Mouse (Mus musculus): ENCODE data around the gene Iscu.

The Iscu gene

DNA sequence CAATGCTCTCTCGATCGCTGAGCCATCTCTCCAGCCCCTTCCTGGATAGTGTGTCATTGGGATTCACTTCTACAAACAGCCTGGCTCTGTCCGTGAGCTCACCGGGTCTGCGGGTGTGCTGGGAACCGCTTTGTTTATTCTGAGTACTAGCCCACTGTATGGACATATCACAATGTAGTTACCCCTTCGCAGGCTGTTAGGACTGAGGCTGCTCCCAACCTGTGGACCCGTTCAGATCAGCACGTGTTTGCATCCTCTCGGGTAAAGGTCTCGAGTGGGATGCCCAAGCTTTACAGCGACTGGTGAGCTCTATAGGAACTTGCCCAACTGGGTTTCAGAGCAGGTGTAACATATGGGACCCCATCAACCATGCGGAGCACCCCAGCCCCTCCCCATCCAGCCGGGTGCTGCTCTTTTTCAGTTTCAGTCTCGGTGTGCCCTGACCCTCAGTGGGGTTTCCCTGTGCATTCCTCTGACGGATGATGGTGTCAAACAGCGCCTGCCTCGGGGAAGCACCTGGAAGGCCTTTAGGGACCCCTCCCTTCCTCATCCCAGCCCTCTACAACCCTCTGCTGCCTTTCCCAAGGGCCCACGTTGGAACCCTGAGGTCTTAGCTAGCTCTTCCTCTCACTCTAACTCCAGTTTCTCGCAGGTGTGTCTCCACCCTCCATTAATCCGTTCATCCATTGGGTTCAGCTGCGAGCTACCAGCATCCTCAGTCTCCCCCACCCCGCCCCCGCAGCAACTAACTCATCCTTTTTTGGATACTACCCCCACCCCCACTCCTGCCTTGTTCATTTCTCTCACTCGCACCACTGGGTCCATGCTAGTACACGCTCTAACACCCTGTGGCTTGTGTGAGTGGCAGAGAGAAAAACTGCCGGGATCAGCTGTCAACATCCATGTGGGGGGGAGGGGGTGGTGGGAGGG, 41.8 kb downstream of the Iscu start:
- no peak for DNase-seq (ENCODE audit: low spot score)

- no peak for DNase-seq (ENCODE audit: low spot score)
Observed at GRCm38 (mm10) chr5:113815041-113815389, 42.5 kb downstream of the Iscu start.

DNA sequence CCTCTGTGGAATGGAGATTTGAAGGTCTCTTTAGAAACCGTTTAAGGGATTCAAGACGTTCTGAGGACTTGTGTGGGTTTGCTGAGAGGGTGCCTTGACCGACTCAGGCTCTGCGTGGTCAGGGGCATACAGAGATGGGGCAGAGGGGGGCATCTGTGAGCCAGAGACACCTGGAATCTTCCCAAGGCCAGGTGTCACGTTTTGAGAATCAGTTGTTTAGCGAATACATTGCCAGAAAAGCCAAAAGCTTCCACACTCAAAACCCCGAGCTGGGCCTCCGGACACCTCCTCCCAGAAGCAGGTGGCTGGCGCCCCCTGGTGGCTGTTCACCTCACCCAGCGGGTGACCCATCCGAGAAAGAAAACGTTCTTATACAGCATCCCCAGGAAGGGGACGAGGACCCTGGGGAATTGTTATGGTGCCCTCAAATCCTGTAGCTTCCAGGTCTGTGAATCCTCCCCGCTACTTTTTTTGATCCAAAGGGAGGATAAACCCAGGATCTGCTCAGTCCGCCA, 43.1 kb downstream of the Iscu start:
- peak; percentile 83 for DNase-seq (ENCODE audit: low spot score)

DNA sequence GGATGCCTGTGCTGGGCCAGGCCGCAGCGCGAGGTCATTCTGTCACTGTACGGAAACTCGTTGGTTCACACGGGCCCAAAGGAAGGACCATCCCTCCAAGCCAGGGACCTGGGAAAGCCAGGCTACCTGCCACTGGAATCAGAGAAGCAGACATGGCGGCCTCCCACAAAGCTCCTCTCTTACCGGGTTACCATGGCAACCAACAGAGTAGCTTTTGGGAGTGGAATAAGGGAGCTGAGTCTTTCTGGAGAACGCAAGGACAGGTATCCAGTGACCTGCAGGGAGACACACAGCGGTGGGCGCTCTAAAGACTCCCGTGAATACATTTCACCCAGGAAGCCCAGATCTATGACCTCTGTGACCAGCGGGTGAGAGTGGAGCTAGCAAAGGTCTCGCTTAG, 46.0 kb downstream of the Iscu start:
- no peak for DNase-seq (ENCODE audit: low spot score)

DNA sequence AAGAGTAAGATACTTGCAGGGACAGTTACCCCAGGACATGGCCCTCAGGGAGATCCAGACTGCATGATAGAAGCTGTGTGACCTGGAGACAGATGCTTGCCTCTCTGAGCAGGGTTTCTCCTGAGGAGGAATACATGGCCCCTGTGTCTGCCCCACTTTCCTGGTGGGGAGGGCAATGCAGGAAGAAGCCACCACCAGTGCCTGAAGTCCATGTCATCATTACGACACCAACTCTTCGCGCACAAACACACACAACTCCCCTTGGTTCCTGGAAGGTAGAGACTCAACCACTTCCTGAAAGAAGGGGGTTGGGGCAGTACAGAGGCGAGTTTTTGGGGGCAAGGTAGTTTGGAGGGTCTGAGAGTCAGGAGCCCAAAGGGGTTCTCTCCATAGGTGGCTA, 51.7 kb downstream of the Iscu start:
- no peak for DNase-seq (ENCODE audit: low spot score)

DNA sequence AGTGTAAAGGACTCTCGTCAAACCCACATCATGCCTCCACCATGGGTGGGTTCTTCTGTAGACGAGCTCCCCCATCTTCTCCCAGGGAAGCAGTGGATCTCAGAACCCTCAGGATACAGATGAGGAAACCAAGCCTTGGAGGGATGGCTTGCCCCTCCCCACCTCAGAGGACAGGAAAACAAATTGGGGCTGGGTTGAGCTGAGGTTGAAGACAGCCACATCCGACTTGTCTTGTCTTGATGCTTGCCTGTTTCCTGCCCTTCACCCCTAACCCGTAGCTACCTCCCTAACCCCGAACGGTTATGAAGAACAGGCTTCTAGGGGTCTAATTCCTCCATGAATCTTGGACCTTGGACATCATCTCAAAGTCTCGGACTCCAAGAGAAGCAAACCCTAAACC, 53.0 kb downstream of the Iscu start:
- no peak for DNase-seq (ENCODE audit: low spot score)

- no peak for DNase-seq (ENCODE audit: low spot score)
Observed at GRCm38 (mm10) chr5:113826619-113827018, 54.1 kb downstream of the Iscu start.

All from adipocyte (in vitro differentiated cells).